8 mouse cellular contexts compared by ENCODE assay signal in genomic region chr11:5761820-5762632, GRCm38 (mm10). TPM values are rescaled to one million over a fixed set of nuclear protein-coding genes. Genes with fewer than 3 reads are reported as not detected.
A peak's percentile ranks its signal among the peaks of the same experiment; 100 is the strongest.
DNase-seq lines count a peak whose midpoint lies in the region; ATAC-seq and TF ChIP-seq lines count a peak whose summit lies in the region.

TSS of gene Urgcp (minus strand) at chr11:5762376.

- no peaks in the 10 kb centered on the region for H3K36me3 ChIP-seq in hindbrain, postnatal 0 days (ENCODE audit: insufficient read depth, low read length)

- no peaks in the 10 kb centered on the region; the same call in 1 of the 2 replicates for H3K4me1 ChIP-seq in hindbrain, postnatal 0 days (ENCODE audit: insufficient read depth, low read length)

- TF ChIP-seq CTCF in gastrocnemius, adult 2 months (IDR thresholded peaks at IDR 0.05): peak; percentile 17; the same call in 1 of the 2 replicates
- peak; percentile 14 for TF ChIP-seq CTCF in hindbrain, postnatal 0 days (IDR thresholded peaks at IDR 0.05; ENCODE audit: low read depth)
- no peak; the same call in 1 of the 2 replicates for TF ChIP-seq CTCF in left cerebral cortex, adult 2 months (IDR thresholded peaks at IDR 0.05)

- peak within 1 kb of the TSS; percentile 93 for H3K4me3 ChIP-seq in gastrocnemius, adult 2 months
- peak within 1 kb of the TSS; percentile 52 for H3K4me3 ChIP-seq in hindbrain, postnatal 0 days (ENCODE audit: low read length)
- peak within 1 kb of the TSS; percentile 80 for H3K4me3 ChIP-seq in left cerebral cortex, adult 2 months

- ATAC-seq in common myeloid progenitor, adult 5-6 weeks (replicated peaks; ENCODE audit: low read depth, poor library complexity, severe bottlenecking): peak; percentile 95
- ATAC-seq in hindbrain, postnatal 0 days: peak; percentile 98
- peak; percentile 91 for ATAC-seq in megakaryocyte, adult 5-6 weeks (ENCODE audit: poor library complexity, severe bottlenecking)

- peak within 1 kb of the TSS; percentile 73 for H3K4me2 ChIP-seq in hindbrain, postnatal 0 days (ENCODE audit: low read depth, low read length)

- H3K9me3 ChIP-seq in hindbrain, postnatal 0 days (ENCODE audit: low read length): no peaks in the 10 kb centered on the region

- intact Hi-C loops in gastrocnemius, adult 2 months (cut with DNase I): loop anchor here (2.0 to 5.0 kb wide), 2 partner anchors 21 to 40 kb away; no protein-coding TSS in a partner anchor
- intact Hi-C loops in left cerebral cortex, adult 2 months (cut with DNase I): loop anchor here (1.0 to 5.0 kb wide), 3 partner anchors 21 to 665 kb away; partner anchors contain the start of genes Dbnl, Ewsr1 and Rhbdd3

- peak within 1 kb of the TSS; percentile 99 for H3K27ac ChIP-seq in gastrocnemius, adult 2 months
- H3K27ac ChIP-seq in hindbrain, postnatal 0 days: peak within 1 kb of the TSS; percentile 93
- H3K27ac ChIP-seq in left cerebral cortex, adult 2 months: peak within 1 kb of the TSS; percentile 99

- peak; percentile 98 for DNase-seq in ZHBTc4 (ENCODE audit: low read depth, low spot score)
- DNase-seq in gastrocnemius, adult 2 months: peak; percentile 96
- peak; percentile 96 for DNase-seq in hindbrain, postnatal 0 days (ENCODE audit: low spot score)
- peak; percentile 90 to 91 for DNase-seq in left cerebral cortex, adult 2 months (ENCODE audit: extremely low spot score in 1 of 2, low spot score in 2 of 2)
- peak; percentile 90 for DNase-seq in right cerebral cortex, adult 2 months (ENCODE audit: low spot score in 2 of 2)
- peak; percentile 94 for DNase-seq in urinary bladder, postnatal 14 days (ENCODE audit: low spot score)

- H3K9ac ChIP-seq in hindbrain, postnatal 0 days (replicated peaks; ENCODE audit: low read length): peak within 1 kb of the TSS; percentile 65

- no peaks in the 10 kb centered on the region for H3K27me3 ChIP-seq in hindbrain, postnatal 0 days (ENCODE audit: insufficient read depth, low read length)

- WGBS in hindbrain, postnatal 0 days: under 1% methylated on average over 67 of the region's 68 CpGs

RNA-seq across cellular contexts. Expression of gene Urgcp, which starts in this region (rescaled TPM):
- total RNA-seq in common myeloid progenitor, adult 5-6 weeks (2017): 7.4 and 10.5 TPM in 2 replicates
- total RNA-seq in gastrocnemius, adult 2 months (2021): 10 to 100 TPM; 42.2 to 48.9 TPM
- 58.4 and 61.5 TPM in 2 replicates for total RNA-seq in hindbrain, postnatal 0 days (2014; rRNA removed)
- polyA plus RNA-seq in hindbrain, postnatal 0 days (2015; fragmentation: Nextera tagmentation; extraction: Ambion mirVana): 30.7 and 32.8 TPM in 2 replicates
- 10 to 100 TPM; 67.7 to 71.0 TPM for total RNA-seq in left cerebral cortex, adult 2 months (2021)
- total RNA-seq in megakaryocyte, adult 5-6 weeks (2015): 4.1 and 4.5 TPM in 2 replicates
- total RNA-seq in megakaryocyte, adult 5-6 weeks (2017): 7.5 and 8.7 TPM in 2 replicates

Comparison
In these comparisons a context has a peak if more than half of its experiments do, and no peak if none do; other contexts are left out.
1. Peak in every context shown above with its lines: DNase-seq, ATAC-seq, H3K4me3 ChIP-seq and H3K27ac ChIP-seq.